Mouse (Mus musculus) spleen, postnatal 4 days (tissue): ENCODE results near the gene Sgip1.

Source experiments
- DNase-seq, 2 experiments: peaks; one replicate each; pipeline ENCODE4 v3.0.0; 2022; ENCODE audit warnings: low spot score in 2 of 2

The Sgip1 gene

DNA sequence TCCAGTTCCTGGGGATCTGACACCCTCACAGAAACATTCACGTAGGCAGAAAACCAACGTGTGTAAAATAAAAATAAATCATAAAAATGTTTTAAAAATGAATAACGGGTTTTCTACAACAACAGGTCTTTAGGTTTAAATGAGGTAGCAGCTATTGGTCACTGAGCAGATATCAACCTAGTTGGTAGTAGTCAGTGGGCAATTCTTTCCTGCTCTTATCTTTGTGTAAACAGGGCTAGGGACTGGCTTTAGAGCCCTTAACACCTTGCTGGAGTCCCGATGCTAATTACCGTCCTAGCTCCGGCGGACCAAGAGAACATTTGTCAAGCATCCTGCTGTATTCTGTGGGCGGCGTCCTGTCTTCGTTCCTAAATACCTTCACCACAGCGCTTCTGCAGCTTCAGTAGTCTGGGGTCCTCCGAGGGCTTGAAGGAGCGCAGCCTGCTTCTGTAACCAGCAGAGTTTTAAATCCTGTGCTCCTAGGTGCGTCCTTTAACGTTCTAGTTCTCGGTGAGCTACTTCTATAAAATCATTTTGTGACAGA is 236.8 kb downstream of the Sgip1 start:
- no peak for DNase-seq

- no peak for DNase-seq
Observed at GRCm38 (mm10) chr4:102978440-102978839, 237.3 kb downstream of the Sgip1 start, which contains the start of gene Tctex1d1. Gene Tctex1d1 (plus strand): TSS chr4:102978606.

DNA sequence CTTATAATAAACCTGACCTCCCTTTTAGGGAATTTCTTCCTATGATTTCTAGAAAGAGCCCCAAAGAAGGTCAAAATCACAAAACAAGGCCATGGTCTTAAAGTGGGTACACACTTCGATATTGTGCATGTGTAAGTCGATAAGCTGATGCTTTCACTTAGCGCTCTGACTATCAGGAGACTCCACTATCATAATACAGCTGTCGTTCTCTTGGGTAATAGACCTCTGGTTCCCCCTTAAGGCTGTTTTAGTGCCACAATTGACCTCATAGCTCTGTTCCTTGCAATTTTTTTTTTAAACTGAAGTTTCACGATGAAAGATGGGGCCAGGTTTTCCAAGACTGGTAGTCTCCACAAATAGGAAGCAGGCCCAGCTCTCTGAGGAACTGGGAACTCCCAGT is 238.3 kb downstream of the Sgip1 start:
- no peak for DNase-seq

GRCm38 (mm10) chr4:102981709-102982108 is 240.6 kb downstream of the Sgip1 start:
- no peak for DNase-seq

DNA sequence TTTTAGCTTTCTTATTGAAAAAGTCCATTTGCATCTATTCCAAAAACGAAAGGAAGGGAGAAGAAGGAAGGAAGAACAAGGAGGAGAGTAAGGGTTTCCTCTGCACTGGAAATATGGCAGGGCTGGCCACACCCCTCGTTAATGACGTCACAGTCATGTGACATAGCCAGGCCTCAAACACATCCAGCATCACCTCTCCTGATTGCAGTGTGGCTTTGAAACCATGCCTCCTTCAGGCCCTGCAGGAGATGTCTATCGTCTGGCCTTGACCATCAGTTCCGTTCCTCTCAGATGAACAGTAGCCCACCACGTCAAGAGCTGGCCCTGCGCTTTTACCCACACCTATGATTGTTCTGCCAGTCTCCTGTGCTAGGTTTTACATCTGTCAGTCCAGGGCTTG is 245.1 kb downstream of the Sgip1 start:
- DNase-seq: no peak

DNA sequence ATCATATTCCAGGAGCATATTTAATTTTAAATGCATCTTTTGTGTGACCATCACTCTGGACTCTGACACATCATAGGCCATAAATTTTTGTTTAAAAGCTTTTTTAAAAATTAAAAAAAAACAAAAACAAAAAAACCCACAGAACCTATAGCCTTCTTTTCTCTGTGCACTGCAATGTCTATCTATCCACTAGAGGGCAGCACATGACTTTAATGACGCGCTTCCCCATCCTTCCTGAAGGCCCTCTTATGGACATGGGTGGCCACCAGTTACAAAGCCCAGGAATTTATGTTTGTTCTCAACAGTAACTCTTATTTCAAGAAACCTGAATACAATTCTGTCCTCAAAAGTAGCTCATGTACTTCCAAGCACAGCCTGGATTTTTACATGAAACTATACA is 245.8 kb downstream of the Sgip1 start:
- DNase-seq: peak in 1 of 2 experiments; percentile 17

- DNase-seq: no peak
Observed at GRCm38 (mm10) chr4:102987325-102987724, 246.2 kb downstream of the Sgip1 start.

DNA sequence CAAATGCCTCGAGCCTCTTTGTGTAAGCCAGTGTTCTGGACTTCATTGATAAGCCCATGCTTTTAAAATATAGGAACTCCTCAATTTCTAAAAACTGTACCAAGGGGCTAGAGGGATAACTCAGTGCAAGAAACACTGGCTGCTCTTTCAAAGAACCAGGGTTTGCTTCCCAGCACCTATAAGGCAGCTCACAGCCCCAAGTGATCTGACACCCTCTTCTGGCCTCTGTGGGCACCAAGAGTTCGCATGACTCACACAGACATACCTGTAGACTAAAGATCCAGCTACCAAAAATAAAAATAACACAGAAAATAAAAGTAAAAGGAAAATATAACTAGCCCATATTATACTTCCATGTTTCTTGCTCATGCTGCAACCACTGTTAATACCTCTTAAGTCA is 246.7 kb downstream of the Sgip1 start:
- DNase-seq: no peak

GRCm38 (mm10) chr4:102988526-102988925 is 247.4 kb downstream of the Sgip1 start:
- no peak for DNase-seq

DNA sequence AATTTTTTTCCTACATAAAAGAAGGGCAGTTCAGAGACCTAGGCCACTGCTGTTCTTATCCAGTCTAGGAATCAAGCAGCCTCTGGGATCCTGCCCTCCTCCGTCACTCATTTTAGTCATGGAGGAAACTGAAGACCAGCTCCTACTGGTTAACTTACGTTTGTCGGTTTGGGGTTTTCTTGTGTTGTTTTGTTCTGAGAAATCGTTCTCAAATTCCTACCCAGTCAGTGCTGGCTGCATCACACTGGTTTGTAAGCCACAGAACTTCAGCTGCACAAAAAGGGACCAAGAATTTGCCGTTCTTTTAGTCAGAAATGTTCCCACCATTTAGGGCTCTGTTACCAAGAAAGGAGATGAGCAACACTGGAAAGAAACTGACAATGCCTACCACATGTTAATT is 248.3 kb downstream of the Sgip1 start:
- no peak for DNase-seq

DNA sequence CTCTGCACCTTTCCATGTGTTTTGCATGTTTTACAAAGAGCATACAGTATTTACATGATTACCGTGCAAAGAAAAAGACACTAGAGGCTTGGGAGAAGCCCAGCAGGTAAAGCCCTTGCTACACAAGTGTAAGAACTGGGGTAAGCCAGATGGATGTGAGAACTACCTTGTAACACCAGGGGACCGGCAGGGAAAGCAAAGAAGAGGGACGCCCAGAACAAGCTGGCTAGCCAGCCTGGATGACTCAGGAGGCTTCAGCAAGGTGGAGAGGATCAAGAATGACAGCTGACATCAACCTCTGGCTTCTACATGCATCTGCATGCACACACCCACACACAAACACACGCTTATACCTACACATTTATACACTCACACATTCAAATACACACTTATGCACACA is 248.9 kb downstream of the Sgip1 start:
- DNase-seq: no peak

GRCm38 (mm10) chr4:102990595-102991340 is 249.7 kb downstream of the Sgip1 start:
- DNase-seq: no peak

GRCm38 (mm10) chr4:102991685-102992084 is 250.6 kb downstream of the Sgip1 start:
- DNase-seq: no peak

DNA sequence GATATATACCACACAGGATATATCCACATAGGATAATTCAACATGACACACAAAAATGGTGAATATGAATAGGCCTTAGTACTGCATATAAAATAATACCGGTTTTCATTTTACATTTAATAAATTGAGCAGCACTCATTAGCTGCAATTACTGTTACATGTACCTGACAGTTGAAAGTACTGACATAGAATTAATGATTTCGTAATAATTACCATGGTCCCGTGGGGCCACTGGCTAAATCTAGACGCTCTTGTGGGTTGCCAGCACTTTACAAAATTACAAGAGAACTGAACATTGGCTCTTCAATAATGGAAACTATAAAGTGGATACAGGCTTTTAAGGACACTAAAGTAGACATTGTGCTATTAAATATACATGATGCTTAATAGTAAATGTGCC is 263.6 kb downstream of the Sgip1 start:
- peak in 1 of 2 experiments; percentile 2 for DNase-seq

- peak in 1 of 2 experiments; percentile 18 for DNase-seq
Observed at GRCm38 (mm10) chr4:103005190-103005945, 264.3 kb downstream of the Sgip1 start.

DNA sequence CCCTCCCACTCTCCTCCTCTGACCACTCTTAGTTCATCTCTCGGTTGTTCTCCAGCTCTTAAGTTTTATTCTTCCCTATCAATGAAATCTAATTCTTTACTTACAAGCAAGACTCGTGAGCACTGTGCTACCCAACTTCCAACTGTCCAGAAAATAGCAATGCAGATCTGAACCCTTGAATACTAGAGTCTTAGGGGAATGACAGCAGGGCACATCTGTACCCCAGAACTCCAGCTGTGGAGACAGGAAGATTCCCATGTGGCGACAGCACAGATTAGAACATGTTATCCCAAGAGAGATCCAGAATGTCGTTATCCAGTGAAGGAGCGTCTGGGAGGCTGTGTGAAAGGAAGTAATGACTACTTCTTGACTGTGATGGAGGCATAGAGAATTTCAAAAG is 265.2 kb downstream of the Sgip1 start:
- peak in 1 of 2 experiments; percentile 38 for DNase-seq

DNA sequence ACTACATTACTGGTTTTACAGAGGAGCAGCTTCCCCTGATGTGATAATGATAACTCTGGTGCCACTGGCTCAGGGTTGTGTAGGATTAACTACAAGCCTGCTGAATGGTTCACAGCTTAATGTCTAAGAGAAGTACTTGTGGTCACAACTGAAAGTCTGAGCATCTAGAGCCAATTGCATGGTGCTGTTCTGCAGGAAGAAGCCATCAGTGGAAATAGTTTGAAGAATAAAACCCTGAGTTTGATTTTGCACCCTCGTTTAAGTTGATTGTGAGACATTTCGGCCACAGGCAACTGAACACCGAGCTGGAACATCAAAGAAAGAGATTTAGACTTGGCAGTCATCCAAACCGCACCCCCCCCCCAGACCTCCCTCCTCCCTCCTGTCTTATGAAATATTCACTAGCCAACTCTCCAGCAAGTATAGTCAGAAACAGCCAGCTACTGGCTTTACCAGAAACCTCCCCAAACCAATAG is 265.9 kb downstream of the Sgip1 start:
- no peak for DNase-seq

- DNase-seq: no peak
Observed at GRCm38 (mm10) chr4:103010734-103011133, 269.6 kb downstream of the Sgip1 start.

- DNase-seq: no peak
Observed at GRCm38 (mm10) chr4:103011823-103012222, 270.7 kb downstream of the Sgip1 start.

GRCm38 (mm10) chr4:103013490-103013889 is 272.4 kb downstream of the Sgip1 start:
- DNase-seq: no peak
